Mouse (Mus musculus): Measurements from ENCODE around the gene Edc3. TPM values are rescaled to one million over a fixed set of nuclear protein-coding genes. Genes with fewer than 3 reads are reported as not detected.

Gene Edc3
- polyA plus RNA-seq, 1 experiment from 2014 or later, result 27.7 TPM

- no peak for DNase-seq (ENCODE audit: low spot score, missing footprints)
- H3K27ac ChIP-seq (ENCODE audit: low read depth, low read length), result no peak overlapping the region
These were observed 90.4 kb downstream of the Edc3 start for GRCm38 (mm10) chr9:57798725-57799253.

DNA sequence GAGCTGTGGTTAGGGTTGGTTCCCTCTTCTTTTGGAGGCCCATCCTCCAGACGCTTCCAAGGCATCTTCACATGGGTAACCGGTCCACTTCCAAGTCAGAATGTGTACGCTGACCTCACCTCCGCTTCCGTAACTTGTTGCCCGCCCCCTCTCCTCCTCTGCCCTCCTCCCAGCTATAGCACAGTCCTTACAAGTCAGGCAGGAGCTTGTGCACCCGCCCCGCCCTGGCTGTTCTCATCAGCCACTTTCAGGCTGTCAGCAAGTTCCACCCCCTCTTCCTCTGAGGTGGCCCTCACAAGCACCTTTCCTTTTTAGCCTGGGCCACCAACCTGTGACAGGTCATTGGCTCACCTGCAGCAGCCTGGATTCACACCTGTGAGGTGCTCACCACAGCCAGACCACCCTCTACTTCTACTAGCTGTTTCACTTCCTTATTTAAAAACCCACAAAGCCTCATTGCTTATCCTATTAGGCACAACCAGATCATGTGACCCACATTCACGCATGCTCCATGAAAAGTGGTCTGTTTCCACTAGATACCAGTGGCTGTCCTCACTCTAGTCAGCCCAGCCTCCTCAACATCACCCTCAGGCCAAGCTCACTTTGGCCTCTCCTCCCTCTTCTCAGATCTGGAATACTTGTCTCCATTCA is 92.1 kb downstream of the Edc3 start:
- DNase-seq (ENCODE audit: low spot score, missing footprints) (no peak), ATAC-seq (ENCODE audit: low FRiP score) (no peak)
- H3K9me3 ChIP-seq (ENCODE audit: control insufficient read depth, low read length), result no peaks in the 10 kb centered on the region
- H3K4me3 ChIP-seq (ENCODE audit: low read depth, low read length), result no peak overlapping the region
- H3K4me2 ChIP-seq, result no peak overlapping the region
- peaks cover 7% of the 10 kb centered on the region for H3K36me3 ChIP-seq (ENCODE audit: control insufficient read depth, insufficient read depth, low read length)
- no peak overlapping the region for H3K27ac ChIP-seq (ENCODE audit: low read depth, low read length)
- no peaks in the 10 kb centered on the region for H3K27me3 ChIP-seq (ENCODE audit: control insufficient read depth, insufficient read depth, low read length)
- WGBS, result 91% methylated on average over 9 of the region's 9 CpGs
- peaks cover 6% of the 10 kb centered on the region; the same call in 1 of the 2 replicates for H3K4me1 ChIP-seq (ENCODE audit: control insufficient read depth, insufficient read depth, low read length)
- no peak overlapping the region for H3K9ac ChIP-seq (ENCODE audit: low read length)

More at GRCm38 (mm10) chr9:57798725-57799253, 90.4 kb downstream of the Edc3 start:
- Histone ChIP-seq H3K4me1 (ENCODE audit: control insufficient read depth, insufficient read depth, low read length) (peaks cover 6% of the 10 kb centered on the region; the same call in 1 of the 2 replicates), H3K4me2 (no peak overlapping the region), H3K9ac (ENCODE audit: low read length) (no peak overlapping the region), H3K9me3 (ENCODE audit: control insufficient read depth, low read length) (no peaks in the 10 kb centered on the region), H3K36me3 (ENCODE audit: control insufficient read depth, insufficient read depth, low read length) (peaks cover 11% of the 10 kb centered on the region), H3K27me3 (ENCODE audit: control insufficient read depth, insufficient read depth, low read length) (no peaks in the 10 kb centered on the region), H3K4me3 (ENCODE audit: low read depth, low read length) (no peak overlapping the region)
- ATAC-seq (ENCODE audit: low FRiP score), result peak; percentile 54
- 38% methylated on average over 10 of the region's 10 CpGs for WGBS

Other genes with a start within 250 kb of the Edc3 start
- gene Scamp5, start 240.5 kb upstream of the Edc3 start, polyA plus RNA-seq (2014; fragmentation: Nextera tagmentation; extraction: Ambion mirVana), result 17.6 and 17.7 TPM in 2 replicates
- gene Rpp25, start 204.5 kb upstream of the Edc3 start, polyA plus RNA-seq (2014; fragmentation: Nextera tagmentation; extraction: Ambion mirVana), result 12.8 and 14.1 TPM in 2 replicates
- gene Cox5a, start 187.3 kb upstream of the Edc3 start, polyA plus RNA-seq (2014; fragmentation: Nextera tagmentation; extraction: Ambion mirVana), result 730 and 739 TPM in 2 replicates
- 16.0 and 16.1 TPM in 2 replicates for gene Fam219b, start 171.0 kb upstream of the Edc3 start, polyA plus RNA-seq (2014; fragmentation: Nextera tagmentation; extraction: Ambion mirVana)
- 49.8 and 54.0 TPM in 2 replicates for gene Mpi, start 155.8 kb upstream of the Edc3 start, polyA plus RNA-seq (2014; fragmentation: Nextera tagmentation; extraction: Ambion mirVana)
- gene Scamp2, start 147.6 kb upstream of the Edc3 start, polyA plus RNA-seq (2014; fragmentation: Nextera tagmentation; extraction: Ambion mirVana), result 58.2 and 62.6 TPM in 2 replicates
- 7.3 and 8.1 TPM in 2 replicates for gene Ulk3, start 119.1 kb upstream of the Edc3 start, polyA plus RNA-seq (2014; fragmentation: Nextera tagmentation; extraction: Ambion mirVana)
- 3.0 and 3.1 TPM in 2 replicates for gene Cplx3, start 102.3 kb upstream of the Edc3 start, polyA plus RNA-seq (2014; fragmentation: Nextera tagmentation; extraction: Ambion mirVana)
- gene Lman1l, start 87.8 kb upstream of the Edc3 start, polyA plus RNA-seq (2014; fragmentation: Nextera tagmentation; extraction: Ambion mirVana), result 0.08 TPM in 1 of 2 replicates, not detected in the other
- gene Csk, start 54.9 kb upstream of the Edc3 start, polyA plus RNA-seq (2014; fragmentation: Nextera tagmentation; extraction: Ambion mirVana), result 29.2 and 32.3 TPM in 2 replicates
- gene Cyp1a2, start 24.8 kb upstream of the Edc3 start, polyA plus RNA-seq (2014; fragmentation: Nextera tagmentation; extraction: Ambion mirVana), result not detected in 2 replicates
- not detected in 2 replicates for gene Cyp1a1, start 20.6 kb upstream of the Edc3 start, polyA plus RNA-seq (2014; fragmentation: Nextera tagmentation; extraction: Ambion mirVana)
- 84.2 and 91.6 TPM in 2 replicates for gene Clk3, start 57.3 kb downstream of the Edc3 start, polyA plus RNA-seq (2014; fragmentation: Nextera tagmentation; extraction: Ambion mirVana)
- gene Arid3b, start 128.3 kb downstream of the Edc3 start, polyA plus RNA-seq (2014; fragmentation: Nextera tagmentation; extraction: Ambion mirVana), result 22.0 and 25.7 TPM in 2 replicates
- gene Ubl7, start 202.4 kb downstream of the Edc3 start, polyA plus RNA-seq (2014; fragmentation: Nextera tagmentation; extraction: Ambion mirVana), result 111 and 112 TPM in 2 replicates
- gene Sema7a, start 231.6 kb downstream of the Edc3 start, polyA plus RNA-seq (2014; fragmentation: Nextera tagmentation; extraction: Ambion mirVana), result 0.78 and 1.0 TPM in 2 replicates